Mouse (Mus musculus) kidney, postnatal 25 days (tissue): Measurements from ENCODE around the gene Wnt2b.

Experiments used
- DNase-seq, 2 experiments: peaks; one replicate each; pipeline ENCODE4 v3.0.0; 2021; ENCODE audit warnings: mixed read lengths in 2 of 2

Wnt2b gene

DNA sequence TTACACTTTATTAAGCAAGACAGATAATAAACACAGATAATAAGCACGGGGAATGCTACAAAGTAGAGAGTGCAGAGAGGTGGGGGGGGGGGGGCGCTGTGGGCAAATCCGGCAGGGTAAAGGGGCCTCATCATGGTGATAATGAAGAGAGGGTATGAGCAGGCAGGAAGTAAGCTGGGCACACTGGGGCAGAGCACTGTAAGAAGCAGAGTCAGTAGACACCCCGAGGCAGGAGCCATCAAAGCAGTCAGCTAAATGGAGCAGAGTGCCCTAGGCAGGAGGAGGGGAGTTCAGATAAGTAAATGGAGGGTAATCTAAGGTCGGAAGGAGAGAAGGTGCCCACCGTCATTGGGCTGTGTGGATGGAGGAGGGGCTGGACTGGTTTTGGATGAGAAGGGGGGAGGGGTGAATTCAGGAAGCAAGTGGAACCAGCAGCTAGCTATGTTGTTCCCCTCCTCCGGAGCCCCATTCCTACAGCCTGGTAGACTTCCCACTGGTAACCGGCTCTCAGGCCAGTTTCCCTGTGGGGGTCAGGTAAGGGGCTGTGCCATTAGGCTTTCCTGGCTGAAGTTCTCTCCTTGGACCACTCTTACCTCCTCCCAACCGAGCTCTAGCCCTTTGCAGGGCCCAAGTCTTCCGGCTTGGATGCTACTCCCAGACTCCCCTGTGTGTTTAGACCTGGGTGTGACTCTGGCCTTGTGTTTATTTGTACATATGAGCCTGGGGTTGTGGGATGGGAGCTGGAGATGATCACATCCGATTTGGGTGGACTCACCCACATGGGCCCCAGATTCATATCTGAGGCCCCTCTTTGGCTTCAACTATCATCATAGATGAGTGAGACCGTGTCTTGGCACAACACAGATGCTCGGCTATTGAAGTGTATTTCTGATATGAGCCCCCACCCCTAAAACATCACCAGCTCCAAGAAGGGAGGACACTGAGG is 1.9 kb upstream of the Wnt2b start:
- peak in 1 of 2 experiments; percentile 24 for DNase-seq

DNA sequence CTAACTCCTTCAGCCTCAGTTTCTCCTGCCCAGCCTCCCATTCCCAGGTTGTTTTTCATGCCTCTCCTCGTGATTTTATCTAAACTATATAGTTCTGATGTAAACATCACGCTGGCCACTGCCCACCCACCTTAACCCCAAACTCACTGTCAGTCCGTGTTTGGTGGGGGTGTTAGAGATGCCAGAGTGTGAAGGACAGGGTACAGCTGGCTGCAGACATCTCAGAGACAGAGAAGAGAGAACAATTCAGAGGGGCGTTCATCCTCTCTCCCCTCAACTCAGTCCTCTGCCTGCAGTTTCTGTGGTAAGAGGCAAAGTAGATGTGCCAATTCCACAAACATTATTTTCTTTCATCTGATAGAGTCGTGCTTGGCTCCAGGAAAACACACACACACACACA is 1.1 kb upstream of the Wnt2b start:
- no peak for DNase-seq

DNA sequence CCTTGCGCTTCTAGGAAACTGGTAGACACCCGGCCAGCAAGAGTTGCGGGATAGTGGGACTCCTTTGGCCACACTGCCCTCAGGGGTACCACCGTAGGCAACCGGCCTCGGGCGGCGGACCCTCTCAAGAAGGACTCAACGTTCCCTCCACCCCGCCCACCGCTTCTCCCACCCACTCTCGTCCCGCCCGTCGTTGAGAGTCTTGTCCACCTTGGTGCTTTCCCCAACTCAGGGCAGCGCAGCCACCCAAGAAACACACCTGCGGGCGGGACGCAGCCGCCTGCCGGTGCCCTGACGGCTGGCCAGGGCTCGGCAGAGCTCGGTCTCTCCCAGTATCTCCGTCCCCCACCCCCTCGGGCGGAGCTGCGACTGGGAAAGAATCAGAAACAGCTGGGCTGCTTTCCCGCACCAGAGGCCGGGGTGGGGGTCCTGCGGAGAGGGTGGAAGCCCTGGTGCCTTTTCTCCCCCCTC is 455 bp upstream of the Wnt2b start:
- DNase-seq = peak; percentile 13 to 36

DNA sequence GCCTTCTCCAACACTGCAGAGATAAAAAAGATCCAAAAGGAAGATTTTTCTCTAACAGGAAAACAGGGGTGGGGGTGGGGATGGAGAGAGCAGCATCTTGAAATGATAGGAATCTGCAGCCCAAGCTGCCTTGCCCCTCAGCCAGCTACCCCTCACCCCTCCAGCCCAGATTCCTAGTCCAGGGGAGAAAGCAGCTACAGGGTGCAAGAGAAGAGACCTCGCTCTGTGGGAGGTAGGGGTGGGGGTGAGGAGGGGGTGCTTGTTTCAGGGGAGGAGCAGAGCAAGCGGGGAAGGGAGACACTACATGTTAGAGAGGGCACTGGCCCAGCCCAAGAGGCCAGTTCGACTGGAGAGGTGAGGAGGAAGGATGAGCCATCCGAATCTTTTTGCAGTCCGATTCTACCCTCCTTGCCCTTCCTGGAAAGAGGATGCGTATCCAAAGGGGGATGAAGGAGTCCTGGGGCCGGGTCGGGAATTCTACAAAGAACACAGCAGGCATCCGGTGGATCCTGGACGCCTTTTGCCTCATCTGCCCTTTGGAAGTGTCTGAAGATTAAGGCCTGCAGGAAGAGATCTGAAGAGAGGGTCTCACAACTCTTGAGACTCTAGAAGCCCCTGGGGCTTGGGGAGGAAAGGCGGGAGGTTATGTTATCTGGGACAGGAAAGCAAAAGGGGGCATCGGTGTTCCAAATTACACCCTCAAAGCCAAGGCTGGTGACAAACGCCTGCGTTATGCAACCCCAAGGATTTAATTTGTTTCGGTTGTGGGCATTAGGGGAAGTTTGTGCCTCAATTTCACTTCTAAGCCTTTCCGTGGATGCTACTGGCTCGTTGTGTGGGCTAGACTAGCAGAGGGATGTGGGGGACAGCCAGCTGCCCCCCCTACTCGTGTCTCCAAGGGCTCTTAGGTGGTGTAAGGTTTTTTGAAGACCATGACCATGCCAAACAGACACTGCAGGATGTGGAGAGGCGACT is 1.4 kb downstream of the Wnt2b start:
- no peak for DNase-seq

DNA sequence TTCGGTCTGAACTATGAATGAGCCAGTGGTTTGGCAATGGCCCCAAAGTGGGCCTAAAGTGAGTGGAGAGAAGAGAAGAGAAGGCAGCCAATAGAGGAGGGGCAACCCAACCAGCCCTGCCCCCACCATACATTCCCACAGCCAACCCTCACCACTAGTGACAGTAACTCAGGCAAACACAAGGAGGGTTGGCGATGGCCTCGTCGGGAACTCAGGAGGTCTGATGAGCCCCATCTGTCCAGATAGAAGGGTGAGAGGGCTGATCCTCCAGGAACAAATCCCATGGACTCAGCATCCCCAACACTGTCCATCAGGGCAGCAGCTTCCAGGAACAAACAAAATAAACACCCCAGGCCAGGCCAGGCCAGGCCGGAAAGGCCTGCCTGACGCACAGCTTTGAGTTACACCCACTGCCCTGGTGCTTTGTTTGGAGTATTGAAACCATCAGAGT is 5.6 kb downstream of the Wnt2b start:
- peak in 1 of 2 experiments; percentile 57 for DNase-seq

DNA sequence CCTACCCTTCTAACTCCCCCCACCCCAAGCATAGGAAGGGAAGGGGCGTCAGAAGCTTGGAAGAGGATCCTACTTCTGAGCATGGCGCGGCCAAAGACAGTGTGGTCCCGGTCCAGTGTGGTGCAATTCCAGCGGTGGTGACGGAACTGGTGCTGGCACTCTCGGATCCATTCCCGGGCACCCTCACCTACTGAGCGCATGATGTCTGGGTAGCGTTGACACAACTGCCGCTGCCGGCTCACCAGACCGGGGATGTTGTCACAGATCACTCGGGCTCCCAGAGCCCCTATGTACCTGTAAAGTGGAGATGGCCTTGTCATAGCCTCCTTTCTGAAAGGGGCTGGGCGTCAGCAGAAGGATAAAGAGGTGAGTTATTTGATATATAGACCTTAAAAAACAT is 7.2 kb downstream of the Wnt2b start:
- DNase-seq = no peak

DNA sequence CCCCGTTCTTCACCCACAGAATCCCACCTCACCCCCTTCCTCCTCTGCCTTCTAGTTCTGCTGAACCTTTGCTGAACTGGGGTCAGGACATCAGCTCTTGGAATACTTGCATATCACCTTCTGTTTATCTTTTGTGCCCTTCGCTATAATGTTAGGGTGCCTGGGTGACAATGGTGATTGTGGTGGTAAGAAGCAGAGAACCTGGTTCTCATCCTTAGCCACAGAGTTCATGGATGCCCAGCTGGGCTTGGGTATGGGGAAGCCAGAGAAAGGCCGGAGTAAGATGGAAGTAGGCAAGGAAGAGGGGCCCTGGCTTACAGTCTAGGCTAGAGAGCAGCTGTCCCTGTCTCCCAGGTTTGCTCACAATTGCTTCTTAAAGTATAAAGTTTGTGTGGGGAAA is 7.6 kb downstream of the Wnt2b start:
- no peak for DNase-seq

DNA sequence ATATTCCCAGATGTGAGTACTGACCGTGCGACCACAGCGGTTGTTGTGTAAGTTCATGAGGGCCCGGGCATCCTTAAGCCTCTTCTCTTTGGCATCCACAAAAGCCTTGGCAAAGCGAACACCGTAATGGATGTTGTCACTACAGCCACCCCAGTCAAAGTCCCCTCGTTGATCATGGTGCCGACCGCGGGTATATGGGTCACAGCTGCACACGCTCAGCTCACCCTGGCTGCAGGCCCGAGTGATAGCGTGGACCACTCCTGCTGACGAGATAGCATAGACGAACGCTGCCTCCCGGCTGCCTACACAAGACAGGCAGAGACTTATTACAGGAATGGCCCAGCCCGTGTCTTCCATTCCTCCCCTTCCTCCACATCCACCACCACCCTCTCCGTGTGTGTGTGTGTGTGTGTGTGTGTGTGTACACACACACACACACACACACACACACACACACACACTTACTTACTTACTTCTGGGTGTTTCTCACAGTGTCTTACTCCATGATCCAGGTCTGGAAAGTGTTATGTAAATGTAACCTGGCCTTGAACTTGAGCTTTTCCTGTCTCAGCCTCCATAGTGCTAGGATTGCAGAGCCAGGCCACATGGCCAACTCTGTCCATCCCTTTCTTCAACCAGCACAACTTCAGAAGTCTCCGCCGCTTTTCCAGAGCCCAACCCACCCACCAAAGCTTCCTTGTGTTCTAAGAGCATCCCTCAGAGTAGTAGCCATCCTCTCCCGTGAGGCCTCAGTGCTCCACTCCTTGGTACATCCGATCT is 8.6 kb downstream of the Wnt2b start:
- DNase-seq = no peak

DNA sequence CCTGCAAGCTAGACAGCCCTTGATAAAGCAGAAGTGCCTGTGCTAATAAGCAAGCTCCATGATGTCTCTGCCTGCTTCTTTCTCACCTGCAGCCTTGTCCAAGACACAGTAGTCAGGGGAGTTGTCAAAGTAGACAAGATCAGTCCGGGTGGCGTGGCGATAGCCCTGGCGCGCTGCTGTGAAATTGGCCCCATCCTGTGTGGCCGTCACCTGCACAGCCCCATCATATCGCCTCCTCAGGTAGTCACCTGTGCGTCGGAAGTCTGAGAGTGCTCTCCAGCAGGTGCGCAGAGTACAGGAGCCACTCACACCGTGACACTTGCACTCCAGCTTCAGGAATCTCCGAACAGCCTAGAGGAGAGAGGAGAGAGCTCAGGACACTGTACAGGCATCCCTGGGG is 10.8 kb downstream of the Wnt2b start:
- no peak for DNase-seq

DNA sequence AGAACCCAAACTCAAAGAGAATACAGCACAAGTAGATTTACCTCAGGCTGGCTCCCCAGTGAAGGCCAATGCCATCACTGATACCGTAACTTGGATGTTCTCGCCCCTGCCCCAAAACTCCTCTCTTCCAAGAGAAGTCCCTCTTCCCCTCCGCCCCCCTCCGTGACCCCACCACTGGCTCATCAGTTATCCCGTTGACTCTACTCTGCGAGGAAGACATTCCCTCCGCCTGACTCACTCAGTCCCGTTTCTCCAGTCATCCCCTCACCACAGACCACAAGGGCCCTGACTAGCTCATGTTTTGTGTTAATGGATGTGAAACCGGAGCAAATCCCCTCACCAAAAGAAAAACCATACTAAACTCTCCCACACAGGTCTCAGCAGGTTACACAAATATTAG is 16.8 kb downstream of the Wnt2b start:
- DNase-seq = no peak

DNA sequence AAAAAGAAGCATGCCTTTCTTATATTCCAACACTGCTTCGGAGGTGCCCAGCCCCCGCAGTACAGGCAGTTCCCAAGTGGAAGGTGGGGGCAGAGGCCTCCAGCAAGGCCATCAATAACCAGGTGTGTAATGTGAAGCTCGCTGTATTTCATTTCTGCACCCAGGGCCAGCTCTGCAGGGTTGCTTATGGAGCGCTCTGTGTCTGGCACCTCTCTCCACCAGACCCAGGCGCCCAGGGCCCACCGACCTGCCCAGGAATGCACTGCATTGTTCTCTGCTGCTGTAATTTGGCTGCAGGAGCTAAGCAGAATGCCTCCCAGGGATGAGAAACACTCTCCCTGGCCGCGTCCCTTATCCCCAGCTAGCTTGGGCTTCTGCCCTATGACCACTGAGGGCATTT is 18.4 kb downstream of the Wnt2b start:
- DNase-seq = no peak

DNA sequence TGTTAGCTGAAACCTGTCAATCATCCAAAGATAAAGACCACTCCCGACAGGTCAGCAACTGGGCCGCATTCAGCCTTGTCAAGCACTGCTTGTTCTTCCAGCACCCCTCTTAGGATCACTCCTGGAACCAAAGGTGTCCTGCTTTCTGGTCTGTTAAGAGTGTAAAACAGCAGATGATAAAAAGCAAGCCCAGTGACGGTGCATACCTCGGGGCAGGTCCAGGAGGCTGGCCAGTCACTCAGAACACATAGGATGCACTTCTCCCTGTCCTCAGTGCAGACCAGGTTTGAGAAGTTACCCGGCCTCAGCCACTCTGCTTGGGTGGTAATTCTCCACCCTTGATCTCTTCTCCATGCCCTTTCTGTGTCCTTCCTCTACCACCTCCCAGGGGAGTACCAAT is 19.0 kb downstream of the Wnt2b start:
- DNase-seq = no peak

DNA sequence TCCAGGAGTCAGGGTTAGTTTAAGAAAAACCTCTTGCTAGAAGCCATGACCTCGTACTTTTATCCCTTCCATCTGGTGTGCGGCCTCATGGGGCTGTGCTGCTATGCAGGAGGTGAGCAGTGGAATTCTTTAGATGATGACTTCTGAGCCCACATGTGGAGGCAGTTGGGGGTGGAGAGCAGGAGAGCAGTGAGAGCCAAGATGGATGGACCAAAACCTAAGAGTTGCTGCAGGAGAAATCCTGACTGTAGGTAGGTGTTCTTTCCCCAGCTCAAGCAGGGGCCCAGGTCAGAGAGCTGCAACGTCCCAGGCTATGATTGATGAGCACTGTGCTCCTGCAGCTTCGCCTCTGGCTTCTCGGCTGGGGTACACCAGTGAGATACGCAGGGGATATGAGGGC is 21.0 kb downstream of the Wnt2b start:
- no peak for DNase-seq

DNA sequence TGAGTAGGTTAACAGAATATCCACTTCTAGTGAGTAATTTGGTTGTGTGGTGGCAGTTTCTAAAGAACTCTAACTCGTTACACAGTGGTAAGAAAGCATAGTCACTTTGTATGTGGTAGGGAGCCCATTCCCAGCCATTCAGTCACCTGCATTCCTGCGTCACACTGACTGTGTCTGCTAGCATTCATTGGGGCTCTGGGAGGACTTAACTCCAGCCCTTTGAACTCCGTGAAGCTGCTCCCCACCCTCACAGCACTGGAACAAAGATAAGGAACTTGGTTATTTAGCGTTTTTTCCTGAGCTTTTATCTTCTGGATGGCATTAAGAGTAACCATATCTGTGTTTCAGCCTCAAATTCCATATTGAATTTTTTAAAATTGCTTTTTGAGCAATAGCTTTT is 23.4 kb downstream of the Wnt2b start:
- no peak for DNase-seq

DNA sequence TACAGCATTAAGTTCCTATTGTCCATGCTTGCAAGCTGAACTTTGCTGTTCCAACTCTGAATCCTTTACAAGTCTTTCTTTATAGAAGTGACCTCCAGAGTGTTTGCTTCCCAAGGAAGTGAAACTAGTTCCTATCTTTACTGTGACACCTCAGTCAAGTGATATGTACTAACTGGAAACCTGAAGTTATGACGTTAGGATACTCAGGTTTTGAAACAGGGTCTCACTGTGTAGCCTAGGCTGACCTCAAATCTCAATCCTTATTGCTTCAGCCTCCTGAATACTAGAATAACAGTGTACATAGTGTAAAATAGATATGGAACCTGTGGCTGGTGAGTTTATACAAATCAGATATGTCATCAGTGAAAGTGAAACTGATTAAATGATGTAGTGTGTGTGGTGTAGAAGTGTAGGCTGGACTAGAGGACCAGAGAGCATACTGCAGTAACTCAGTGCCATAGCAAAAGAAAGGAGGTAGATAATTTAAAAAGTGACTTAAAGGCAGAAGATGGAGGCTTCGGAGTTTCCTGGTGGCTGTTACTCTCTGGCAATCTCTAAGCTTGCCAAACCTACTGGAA is 23.9 kb downstream of the Wnt2b start:
- DNase-seq = no peak

DNA sequence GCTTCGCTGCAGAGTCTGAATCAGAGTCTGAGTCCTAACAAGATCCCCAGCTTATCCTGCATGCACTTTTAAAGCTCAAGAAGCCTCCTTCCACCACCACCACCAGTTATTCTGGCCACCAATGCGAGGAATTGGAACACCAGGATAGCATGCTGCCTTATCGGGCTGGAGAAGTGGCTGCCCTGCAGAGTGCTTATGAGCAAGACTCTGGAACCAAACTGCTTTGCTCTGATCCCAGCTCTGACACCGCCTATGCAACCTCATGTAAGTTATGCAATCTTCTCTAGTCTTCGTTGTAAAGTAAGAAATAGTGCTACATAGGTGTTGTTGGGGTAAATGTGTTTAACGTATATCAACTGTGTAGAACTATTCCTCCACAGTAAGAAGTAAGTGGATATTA is 32.3 kb downstream of the Wnt2b start:
- no peak for DNase-seq

DNA sequence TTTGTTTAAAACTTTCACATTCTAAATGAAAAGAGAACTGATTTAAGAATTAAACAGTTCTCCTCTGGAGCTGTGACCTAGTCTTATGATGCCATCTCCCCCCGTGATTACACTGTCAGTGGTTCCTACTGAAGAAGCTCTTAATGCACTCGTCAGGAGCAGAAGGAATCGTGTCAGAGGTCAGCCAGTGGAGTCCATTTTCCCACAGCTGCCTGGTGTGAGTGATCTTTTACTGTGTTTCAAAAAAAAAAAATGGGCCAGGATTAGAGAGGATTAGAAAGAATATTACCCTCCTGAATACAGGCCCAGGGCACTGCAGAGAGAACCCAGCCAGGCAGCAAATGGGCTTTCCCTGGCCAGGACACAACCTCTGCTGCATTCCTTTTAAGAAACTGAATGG is 46.7 kb downstream of the Wnt2b start:
- no peak for DNase-seq

DNA sequence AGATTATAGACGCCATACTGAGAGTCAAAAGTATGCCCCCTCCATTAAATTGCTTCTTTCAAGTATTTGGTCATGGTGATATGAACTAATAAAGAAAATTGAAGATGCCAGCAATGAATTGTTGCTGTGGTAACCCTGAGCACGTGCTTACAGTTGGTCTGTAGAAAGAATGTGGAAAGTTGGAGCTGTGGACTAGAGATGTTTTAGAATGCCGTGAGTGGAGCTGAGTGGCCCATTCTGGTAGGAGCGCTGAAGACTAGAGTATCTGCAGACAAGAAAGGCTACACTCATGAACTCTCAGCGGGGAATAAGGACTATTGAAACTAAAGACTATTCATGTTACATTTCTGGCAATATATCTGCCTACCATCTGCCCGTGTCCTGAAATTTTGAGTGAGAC is 52.5 kb downstream of the Wnt2b start:
- DNase-seq = no peak

DNA sequence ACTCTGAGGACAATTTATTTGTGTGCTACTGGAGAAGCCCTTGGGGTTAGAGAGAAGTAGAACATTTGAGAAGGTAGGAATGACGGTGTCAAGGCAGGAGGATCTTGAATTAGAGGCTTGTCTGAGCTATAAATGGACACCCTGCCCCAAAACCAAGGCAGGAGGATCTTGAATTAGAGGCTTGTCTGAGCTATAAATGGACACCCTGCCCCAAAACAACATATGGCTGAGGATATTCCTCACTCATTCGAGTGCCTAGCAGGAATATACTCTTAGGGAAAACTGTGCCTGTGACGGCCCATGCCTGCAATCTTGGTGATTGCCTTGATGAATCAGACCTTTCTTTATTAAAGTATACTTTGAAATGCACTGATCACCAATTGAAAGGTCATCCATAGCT is 55.7 kb downstream of the Wnt2b start:
- DNase-seq = no peak

DNA sequence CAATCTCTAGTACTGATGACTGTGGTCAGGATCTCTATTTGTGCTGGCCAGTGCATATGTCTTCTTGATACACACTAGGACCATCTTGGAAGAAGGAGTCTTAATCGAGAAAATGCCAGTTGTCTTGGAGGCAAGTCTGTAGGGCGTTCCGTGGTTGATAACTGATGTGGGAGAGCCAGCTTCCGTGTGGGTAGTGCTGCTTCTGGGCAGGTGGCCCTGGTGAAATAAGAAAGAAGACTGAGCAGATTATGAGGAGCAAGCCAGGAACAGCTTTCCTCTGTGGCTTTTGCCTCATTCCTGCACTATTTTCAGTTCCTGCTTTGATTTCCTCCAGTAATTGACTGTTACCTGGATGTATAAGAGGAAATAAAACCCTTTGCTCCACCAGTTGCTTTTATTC is 56.3 kb downstream of the Wnt2b start:
- no peak for DNase-seq

DNA sequence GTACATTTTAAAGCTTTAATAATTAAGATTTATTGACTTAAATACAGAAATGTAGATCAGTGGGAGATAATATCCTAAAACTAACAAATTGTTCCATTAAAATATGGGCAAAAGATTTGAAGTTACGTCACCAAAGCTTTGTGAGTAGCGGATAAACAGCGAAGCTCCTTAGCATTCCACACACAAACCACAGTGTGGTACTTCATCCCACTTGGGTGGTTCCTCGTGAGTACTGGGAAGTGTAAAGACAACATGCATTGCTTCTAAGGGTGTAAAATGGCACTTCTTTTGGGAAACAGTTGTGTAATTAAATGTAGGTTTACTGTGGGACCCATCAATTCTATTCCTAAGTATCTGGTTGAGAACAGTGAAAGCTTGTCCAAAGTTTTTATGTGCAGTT is 60.6 kb downstream of the Wnt2b start:
- no peak for DNase-seq

DNA sequence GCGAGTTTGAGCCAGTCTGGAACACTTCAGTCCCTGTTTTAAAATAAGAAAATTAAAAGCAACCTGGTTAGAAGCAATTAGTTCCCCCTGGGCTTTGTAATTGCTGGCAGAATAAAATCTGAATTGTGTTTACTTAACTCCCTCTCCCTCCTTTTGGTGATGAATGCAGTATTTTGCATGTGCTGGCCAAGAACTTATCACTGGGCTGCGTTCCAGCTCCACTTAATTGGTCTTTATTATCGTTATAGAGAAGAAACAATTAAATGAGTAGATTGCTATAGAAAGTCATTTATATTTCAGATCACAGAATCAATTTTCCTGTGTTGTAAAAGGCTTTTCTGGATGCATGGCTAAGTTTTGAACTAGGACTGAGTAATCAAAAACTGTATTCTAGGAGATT is 65.6 kb downstream of the Wnt2b start:
- no peak for DNase-seq
